Mouse (Mus musculus): Measurements from ENCODE around the gene Egfr.

GRCm38 (mm10) chr11:16798136-16798535 lies 46.1 kb downstream of the Egfr start:
- TF ChIP-seq POLR2AphosphoS2 (IDR thresholded peaks at IDR 0.05; ENCODE audit: low read depth, low read length) (no peak), USF1 (IDR thresholded peaks at IDR 0.05; ENCODE audit: low read depth, low read length) (no peak), E2F4 (IDR thresholded peaks at IDR 0.05; ENCODE audit: insufficient replicate concordance, low read depth, low read length) (no peak), KAT2A (IDR thresholded peaks at IDR 0.05; ENCODE audit: insufficient replicate concordance, low read length) (no peak), MAX (IDR thresholded peaks at IDR 0.05; ENCODE audit: low read length) (no peak), RAD21 (IDR thresholded peaks at IDR 0.05; ENCODE audit: low read depth, low read length) (no peak), CHD1 (IDR thresholded peaks at IDR 0.05; ENCODE audit: low read depth, low read length) (no peak), MAFK (IDR thresholded peaks at IDR 0.05; ENCODE audit: insufficient replicate concordance, low read length) (no peak), CHD2 (IDR thresholded peaks at IDR 0.05; ENCODE audit: low read length) (no peak), EP300 (IDR thresholded peaks at IDR 0.05; ENCODE audit: low read length) (no peak), POLR2A (IDR thresholded peaks at IDR 0.05; ENCODE audit: low read depth, low read length) (no peak), CTCF (conservative IDR thresholded peaks at IDR 0.05 in 1 of 2, IDR thresholded peaks at IDR 0.05 in 1 of 2; ENCODE audit: low read depth in 2 of 2, low read length in 2 of 2) (no peak), SMC3 (IDR thresholded peaks at IDR 0.05; ENCODE audit: low read depth, low read length) (no peak), MYC (IDR thresholded peaks at IDR 0.05; ENCODE audit: low read depth, low read length) (no peak)

Measured in CH12.LX (cell line).